Mouse (Mus musculus): ENCODE measurements around the gene Litaf.
"Not testable (repeated sequence)": the region's sequence is repeated elsewhere in the genome, so short reads cannot be mapped to it uniquely, and the experiment has no call there.

Gene Litaf

GRCm38 (mm10) chr16:10992090-10993031 is 73.6 kb downstream of the Litaf start:
- DNase-seq (ENCODE audit: low read depth, low spot score), result no peak

- DNase-seq (ENCODE audit: low read depth, low spot score), result no peak
Observed at GRCm38 (mm10) chr16:10991737-10992089, 74.2 kb downstream of the Litaf start.

DNA sequence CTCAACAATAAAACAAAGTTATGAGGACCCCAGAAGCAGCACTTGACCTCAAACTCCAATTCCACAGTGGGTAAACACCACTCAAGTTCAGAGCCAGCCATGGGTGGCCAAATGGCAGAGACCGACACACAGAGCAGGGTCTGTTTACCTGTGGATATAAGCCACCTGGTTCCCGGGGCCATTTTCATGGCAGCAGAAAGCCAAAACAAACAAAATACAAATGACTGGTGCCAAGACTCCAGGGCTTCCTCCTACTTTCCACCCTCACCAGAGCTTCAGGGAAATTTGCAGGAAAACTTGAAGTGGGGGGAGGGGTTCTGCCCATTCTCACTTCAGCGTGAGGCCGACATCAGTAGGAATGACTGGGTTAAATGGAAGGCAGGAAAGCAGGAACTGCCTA is 75.2 kb downstream of the Litaf start:
- no peak for DNase-seq (ENCODE audit: low read depth, low spot score)

DNA sequence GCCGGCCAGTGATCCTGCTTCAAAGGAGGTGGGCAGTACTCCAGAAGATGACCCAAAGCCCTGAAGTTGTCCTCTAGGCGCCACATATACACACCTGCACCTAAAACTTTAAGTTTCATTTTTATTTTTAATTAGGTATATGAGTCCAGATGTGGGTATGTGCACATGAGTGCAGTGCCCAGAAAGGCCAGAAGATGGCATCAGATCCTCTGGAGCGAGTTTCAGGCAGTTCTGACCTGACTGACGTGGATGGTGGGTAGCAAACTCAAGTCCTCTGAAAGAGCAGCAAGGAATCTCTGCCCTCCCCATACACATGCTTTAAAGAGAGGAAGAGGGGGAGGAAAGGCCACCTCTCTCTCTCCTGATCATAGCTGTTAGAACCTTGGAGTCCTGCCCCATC is 76.1 kb downstream of the Litaf start:
- DNase-seq (ENCODE audit: low read depth, low spot score), result peak; percentile 57

DNA sequence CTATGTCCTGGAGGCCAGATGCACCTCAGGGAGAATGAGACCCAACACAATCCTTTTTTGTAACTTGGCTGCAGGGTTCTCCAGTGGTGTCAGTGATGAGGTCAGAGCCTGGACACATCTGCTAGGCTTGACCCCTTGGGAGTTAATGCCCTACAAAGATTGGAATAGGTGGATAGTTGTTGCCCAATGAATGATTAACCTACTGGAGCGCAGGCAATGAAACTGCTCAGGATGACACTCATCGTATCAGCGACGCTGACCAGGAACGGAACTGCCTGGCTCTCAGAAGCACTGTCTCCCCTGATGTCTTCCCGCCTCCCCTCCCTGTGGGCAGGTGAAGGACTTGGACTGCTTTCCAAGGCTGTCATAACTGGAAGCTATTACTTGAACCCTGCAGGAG is 76.6 kb downstream of the Litaf start:
- no peak for DNase-seq (ENCODE audit: low read depth, low spot score)

DNA sequence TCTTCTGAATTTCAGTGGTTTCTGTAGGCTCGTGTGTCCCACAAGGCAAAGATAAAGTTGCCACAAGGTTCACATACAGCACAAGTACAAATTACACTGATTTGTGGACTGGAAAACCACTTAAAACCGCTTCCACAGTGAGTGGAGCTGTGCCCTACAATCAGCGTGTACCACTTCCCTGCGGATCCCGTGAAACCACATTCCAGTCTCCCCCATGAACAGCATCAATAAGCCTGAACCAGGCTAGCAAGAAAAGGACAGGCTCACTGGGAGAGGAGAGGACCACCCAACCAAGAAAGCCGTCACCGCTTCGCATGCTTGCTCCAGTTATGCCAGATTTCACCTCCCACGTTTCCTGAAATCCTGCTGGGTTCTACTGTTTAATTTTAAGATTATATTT is 77.7 kb downstream of the Litaf start:
- DNase-seq (ENCODE audit: low read depth, low spot score), result no peak

- no peak for DNase-seq (ENCODE audit: low read depth, low spot score)
Observed at GRCm38 (mm10) chr16:10984534-10984933, 81.4 kb downstream of the Litaf start.

GRCm38 (mm10) chr16:10981493-10982070 is 84.4 kb downstream of the Litaf start:
- DNase-seq (ENCODE audit: low read depth, low spot score), result no peak

DNA sequence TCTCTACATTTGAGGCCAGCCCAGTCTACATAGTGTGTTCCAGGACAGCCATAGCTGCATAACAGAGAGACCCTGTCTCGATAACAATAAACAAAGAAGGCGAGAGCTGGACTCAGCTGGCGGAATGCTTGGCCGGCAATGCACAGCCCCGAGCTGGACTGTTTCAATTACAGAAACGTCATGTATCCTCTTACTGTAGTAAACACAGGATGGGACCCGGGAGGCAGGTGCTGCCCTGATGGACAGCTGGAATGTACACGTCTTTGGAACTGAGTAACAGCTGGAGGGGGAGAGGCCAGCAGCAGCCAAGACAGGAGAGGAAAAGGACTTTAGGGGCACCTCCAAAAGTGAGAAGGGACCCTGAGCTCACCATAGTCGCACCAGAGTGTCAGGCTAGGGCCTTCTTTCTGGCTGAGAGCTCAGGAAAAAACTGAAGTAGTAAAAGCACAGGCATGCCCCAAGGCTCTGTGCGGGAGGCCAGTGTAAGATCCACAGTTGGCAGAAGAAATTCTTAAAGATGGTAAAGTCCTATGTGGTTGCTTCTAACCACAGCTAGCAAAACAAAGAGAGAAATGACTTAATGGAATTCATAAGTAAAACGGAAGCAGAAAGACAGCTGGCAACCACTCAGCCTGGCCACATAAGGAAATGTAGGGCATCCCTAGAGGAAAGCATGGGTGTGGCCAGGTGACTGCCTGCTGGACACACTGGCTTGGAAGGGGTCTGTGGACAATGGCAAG is 86.7 kb downstream of the Litaf start:
- no peak for DNase-seq (ENCODE audit: low read depth, low spot score)

GRCm38 (mm10) chr16:10977877-10978276 is 88.1 kb downstream of the Litaf start:
- no peak for DNase-seq (ENCODE audit: low read depth, low spot score)

- DNase-seq (ENCODE audit: low read depth, low spot score), result no peak
Observed at GRCm38 (mm10) chr16:10976202-10976631, 89.7 kb downstream of the Litaf start.

- no peak for DNase-seq (ENCODE audit: low read depth, low spot score)
Observed at GRCm38 (mm10) chr16:10974939-10975338, 91.0 kb downstream of the Litaf start.

GRCm38 (mm10) chr16:10974037-10974446 is 91.9 kb downstream of the Litaf start:
- no peak for DNase-seq (ENCODE audit: low read depth, low spot score)

DNA sequence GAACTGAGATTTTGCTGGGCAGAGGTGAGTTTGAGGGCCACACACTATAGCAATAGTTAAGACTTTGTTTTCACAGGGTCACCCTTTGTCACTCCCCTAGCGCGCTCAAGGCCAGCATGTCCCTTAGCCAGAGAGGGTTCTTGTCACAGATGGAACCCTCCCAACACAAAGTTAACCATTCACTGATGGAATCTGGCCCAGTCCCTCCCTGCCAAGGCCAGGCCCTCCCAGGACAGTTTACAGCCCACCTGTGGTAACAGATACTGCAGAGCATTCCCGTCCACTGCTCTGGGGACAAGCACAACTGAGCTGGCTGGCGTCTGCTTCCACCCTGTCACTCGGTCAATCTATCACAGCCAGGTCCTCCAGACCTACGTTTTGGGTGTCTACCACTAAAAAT is 93.7 kb downstream of the Litaf start:
- no peak for DNase-seq (ENCODE audit: low read depth, low spot score)

DNA sequence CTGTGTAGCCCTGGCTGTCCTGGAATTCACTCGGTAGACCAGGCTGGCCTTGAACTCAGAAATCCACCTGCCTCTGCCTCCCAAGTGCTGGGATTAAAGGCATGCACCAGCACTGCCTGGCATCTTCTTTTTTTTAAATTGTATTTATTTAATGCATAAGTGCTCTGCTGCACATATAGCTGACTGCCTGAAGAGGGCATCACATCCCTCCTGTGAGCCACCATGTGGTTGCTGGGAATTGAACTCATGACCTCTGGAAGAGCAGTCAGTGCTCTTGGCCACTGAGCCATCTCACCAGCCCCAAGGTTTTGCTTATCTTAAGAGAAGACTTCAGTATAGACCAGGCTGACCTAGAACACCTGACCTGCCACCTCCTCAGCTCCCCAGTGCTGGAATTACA is 96.0 kb downstream of the Litaf start:
- not testable (repeated sequence) for DNase-seq (ENCODE audit: low read depth, low spot score)

DNA sequence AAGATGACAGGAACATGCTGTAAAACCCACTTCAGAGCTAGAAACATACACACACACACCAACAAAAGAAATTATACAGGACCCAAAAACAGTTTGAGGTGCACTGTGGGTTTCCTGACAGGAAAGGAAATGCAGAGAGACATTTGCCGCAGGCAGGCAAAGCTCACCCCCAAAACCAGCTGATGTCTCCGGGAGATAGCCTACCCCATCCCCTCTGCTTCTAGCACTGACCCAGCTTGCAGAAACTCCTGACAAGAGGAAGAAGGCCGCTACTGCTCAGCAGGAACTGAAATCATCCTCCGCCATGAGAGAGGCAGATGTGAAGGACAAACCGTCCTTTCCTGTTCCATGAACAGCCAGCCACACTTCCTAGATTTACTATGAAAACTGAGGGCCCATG is 96.6 kb downstream of the Litaf start:
- DNase-seq (ENCODE audit: low read depth, low spot score), result peak; percentile 52

DNA sequence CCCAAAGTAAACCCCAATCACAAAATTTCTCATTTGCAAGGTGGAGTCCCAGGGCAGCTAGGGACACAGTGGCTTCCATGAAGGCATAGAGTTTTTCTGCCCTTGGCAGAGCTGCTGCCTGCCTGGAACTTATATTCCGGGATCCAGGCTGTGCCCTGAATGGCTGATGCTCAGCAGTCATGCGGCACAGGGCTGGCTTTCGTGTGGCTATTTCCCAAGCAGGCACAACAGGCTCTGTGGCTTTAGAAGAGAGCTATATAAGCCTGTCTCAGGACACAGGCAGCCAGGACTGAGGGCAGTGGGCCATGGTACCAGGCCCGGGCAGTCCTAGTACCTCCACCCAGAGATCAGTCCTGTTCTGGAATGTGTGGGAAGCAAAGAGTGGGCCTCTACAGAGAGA is 97.7 kb downstream of the Litaf start:
- no peak for DNase-seq (ENCODE audit: low read depth, low spot score)

DNA sequence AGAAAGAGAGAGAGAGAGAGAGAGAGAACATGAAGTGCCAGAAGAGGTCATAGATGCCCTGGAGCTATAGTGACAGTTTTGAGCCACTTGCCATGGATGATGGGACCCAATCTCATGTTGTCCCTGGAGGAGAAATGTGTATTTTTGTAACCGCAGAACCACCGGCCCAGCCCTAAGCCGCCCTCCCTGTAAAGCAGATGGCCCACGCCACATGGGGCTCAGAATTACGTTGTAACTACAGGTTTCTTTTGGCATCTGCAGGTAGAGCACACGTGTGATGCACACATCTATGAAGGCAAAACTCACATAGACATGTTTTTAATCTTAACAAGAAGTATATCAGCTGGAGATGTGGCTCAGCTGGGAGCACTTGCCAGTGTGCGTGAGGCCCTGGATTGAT is 98.2 kb downstream of the Litaf start:
- DNase-seq (ENCODE audit: low read depth, low spot score), result peak; percentile 17

DNA sequence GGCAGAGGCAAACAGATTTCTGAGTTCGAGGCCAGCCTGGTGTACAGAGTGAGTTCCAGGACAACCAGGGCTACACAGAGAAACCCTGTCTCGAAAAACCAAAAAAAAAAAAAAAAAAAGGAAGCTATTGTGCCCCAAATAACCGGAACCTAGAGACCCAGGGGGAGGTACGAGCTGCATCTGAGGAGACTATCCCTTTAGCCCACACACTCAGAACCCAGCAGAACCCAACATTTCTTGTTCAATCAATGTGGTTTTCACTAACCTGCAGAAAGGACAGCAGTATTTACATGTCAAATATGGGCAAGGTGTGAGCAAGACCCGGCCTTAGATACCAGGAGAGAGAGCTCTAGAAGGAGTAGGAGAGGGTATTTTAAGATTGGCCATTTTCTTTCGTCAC is 98.9 kb downstream of the Litaf start:
- peak; percentile 72 for DNase-seq (ENCODE audit: low read depth, low spot score)

- DNase-seq (ENCODE audit: low read depth, low spot score), result peak; percentile 82
Observed at GRCm38 (mm10) chr16:10965034-10965433, 100.9 kb downstream of the Litaf start.

DNA sequence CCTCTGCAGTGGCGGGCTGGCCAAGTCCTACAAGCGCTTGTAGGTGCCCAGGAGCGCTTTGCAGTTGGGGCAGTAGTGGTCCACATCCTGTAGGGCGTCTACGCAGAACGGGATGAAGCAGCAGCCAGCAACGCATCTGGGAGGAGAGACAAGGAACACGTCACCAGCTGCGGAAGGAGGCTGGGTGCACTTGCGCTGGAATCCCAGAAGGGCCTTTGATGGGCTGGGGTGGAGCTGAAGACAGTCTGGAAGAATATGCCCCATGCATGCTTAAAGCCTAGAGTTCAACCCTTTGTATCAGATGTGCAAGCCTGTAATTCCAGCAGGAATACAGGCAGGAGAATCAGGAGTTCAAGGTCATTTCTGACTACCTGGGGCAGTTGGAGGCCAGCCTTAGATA is 105.0 kb downstream of the Litaf start:
- DNase-seq (ENCODE audit: low read depth, low spot score), result no peak

GRCm38 (mm10) chr16:10958763-10959440 is 107.1 kb downstream of the Litaf start:
- no peak for DNase-seq (ENCODE audit: low read depth, low spot score)
